Mouse (Mus musculus): ENCODE results near the gene Gpc5. TPM values are rescaled to one million over a fixed set of nuclear protein-coding genes. Genes with fewer than 3 reads are reported as not detected.
A peak's percentile ranks its signal among the peaks of the same experiment; 100 is the strongest.
"Not testable (repeated sequence)": the region's sequence is repeated elsewhere in the genome, so short reads cannot be mapped to it uniquely, and the experiment has no call there.

Gpc5 gene
- 10 to 100 TPM; 26.6 to 31.1 TPM for total RNA-seq (2021)

- DNase-seq = peak; percentile 91
- intact Hi-C loops (cut with DNase I) = no loop called here
Measured at GRCm38 (mm10) chr14:115092081-115092480, at the start of gene Gpc5. TSS of gene Gpc5 (plus strand) at chr14:115092215.

- no peak for DNase-seq
- intact Hi-C loops (cut with DNase I) = no loop called here
Measured at GRCm38 (mm10) chr14:115042660-115043059, 49.4 kb upstream of the Gpc5 start.

- intact Hi-C loops (cut with DNase I) = no loop called here
- no peak for DNase-seq
Measured at GRCm38 (mm10) chr14:115044016-115044415, 48.0 kb upstream of the Gpc5 start.

GRCm38 (mm10) chr14:115045712-115046111, 46.3 kb upstream of the Gpc5 start:
- DNase-seq = no peak
- intact Hi-C loops (cut with DNase I) = no loop called here

GRCm38 (mm10) chr14:115047316-115047715, 44.7 kb upstream of the Gpc5 start:
- DNase-seq = no peak
- intact Hi-C loops (cut with DNase I) = no loop called here

- DNase-seq = no peak
- intact Hi-C loops (cut with DNase I) = no loop called here
Measured at GRCm38 (mm10) chr14:115047990-115048862, 43.8 kb upstream of the Gpc5 start.

- no peak for DNase-seq
- intact Hi-C loops (cut with DNase I) = no loop called here
Measured at GRCm38 (mm10) chr14:115048863-115049566, 43.0 kb upstream of the Gpc5 start.

- intact Hi-C loops (cut with DNase I) = no loop called here
- DNase-seq = no peak
Measured at GRCm38 (mm10) chr14:115049831-115050230, 42.2 kb upstream of the Gpc5 start.

- intact Hi-C loops (cut with DNase I) = no loop called here
- DNase-seq = no peak
Measured at GRCm38 (mm10) chr14:115051106-115051760, 40.8 kb upstream of the Gpc5 start.

- DNase-seq = no peak
- intact Hi-C loops (cut with DNase I) = no loop called here
Measured at GRCm38 (mm10) chr14:115052371-115052770, 39.6 kb upstream of the Gpc5 start.

- intact Hi-C loops (cut with DNase I) = no loop called here
- no peak for DNase-seq
Measured at GRCm38 (mm10) chr14:115054252-115054651, 37.8 kb upstream of the Gpc5 start.

- DNase-seq = no peak
- intact Hi-C loops (cut with DNase I) = no loop called here
Measured at GRCm38 (mm10) chr14:115057524-115057923, 34.5 kb upstream of the Gpc5 start.

GRCm38 (mm10) chr14:115066164-115066563, 25.9 kb upstream of the Gpc5 start:
- intact Hi-C loops (cut with DNase I); DNase-seq: not testable (repeated sequence)

- peak; percentile 48 for DNase-seq
- intact Hi-C loops (cut with DNase I) = loop anchor here (2.0 to 10.0 kb wide), 2 partner anchors 324 to 380 kb away; no protein-coding TSS in a partner anchor
Measured at GRCm38 (mm10) chr14:115070534-115070933, 21.5 kb upstream of the Gpc5 start.

- DNase-seq = no peak
- intact Hi-C loops (cut with DNase I) = loop anchor here (10.0 kb wide), 1 partner anchor 317 kb away; no protein-coding TSS in a partner anchor
Measured at GRCm38 (mm10) chr14:115077340-115077739, 14.7 kb upstream of the Gpc5 start.

- no peak for DNase-seq
- intact Hi-C loops (cut with DNase I) = loop anchor here (10.0 kb wide), 1 partner anchor 317 kb away; no protein-coding TSS in a partner anchor
Measured at GRCm38 (mm10) chr14:115078064-115078463, 14.0 kb upstream of the Gpc5 start.

- intact Hi-C loops (cut with DNase I) = no loop called here
- peak; percentile 10 for DNase-seq
Measured at GRCm38 (mm10) chr14:115081728-115082502, 10.1 kb upstream of the Gpc5 start.

- DNase-seq = no peak
- intact Hi-C loops (cut with DNase I) = no loop called here
Measured at GRCm38 (mm10) chr14:115090516-115090915, 1.5 kb upstream of the Gpc5 start.

GRCm38 (mm10) chr14:115092510-115092909, 495 bp downstream of the Gpc5 start:
- DNase-seq = no peak
- intact Hi-C loops (cut with DNase I) = no loop called here

GRCm38 (mm10) chr14:115092952-115093351, 937 bp downstream of the Gpc5 start:
- intact Hi-C loops (cut with DNase I) = no loop called here

More at GRCm38 (mm10) chr14:115092952-115093351, 937 bp downstream of the Gpc5 start:
- DNase-seq = no peak
